Mouse (Mus musculus) erythroblast, embryonic 14.5 days (primary cell): ENCODE measurements around the gene Dnah9.

ENCODE experiments used
- GATA1 ChIP-seq: IDR thresholded peaks from 2 replicates; pipeline ENCODE4 v1.6.1; 2012; ENCODE audit warnings: low read length, inconsistent platforms, mixed read lengths
- TAL1 ChIP-seq: IDR thresholded peaks from 3 replicates; pipeline ENCODE4 v1.6.1; 2012; ENCODE audit warnings: low read length, inconsistent platforms, mixed read lengths

DNA sequence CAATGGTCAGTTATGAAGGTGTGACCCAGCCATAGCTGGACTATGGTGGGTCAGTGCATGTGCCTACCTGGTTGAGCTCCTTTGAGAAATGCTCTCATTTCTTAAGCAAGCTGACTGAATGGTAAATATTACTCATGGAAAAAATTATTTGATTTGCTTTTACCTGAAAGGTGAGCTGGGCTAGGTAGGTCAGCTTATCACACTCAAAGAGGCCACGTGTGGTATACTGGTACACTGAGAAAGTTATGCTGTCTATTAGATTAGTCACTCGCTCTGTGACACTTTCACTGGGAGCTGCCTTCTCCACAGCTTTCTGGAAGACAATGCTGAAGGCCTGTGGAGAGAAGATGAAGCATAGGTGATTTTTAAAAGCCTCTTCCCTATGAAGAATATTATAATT, 286.9 kb downstream of the Dnah9 start:
- no peak for TF ChIP-seq GATA1
- no peak for TF ChIP-seq TAL1
